8 mouse cellular contexts compared by ENCODE assay signal in the genomic region with DNA sequence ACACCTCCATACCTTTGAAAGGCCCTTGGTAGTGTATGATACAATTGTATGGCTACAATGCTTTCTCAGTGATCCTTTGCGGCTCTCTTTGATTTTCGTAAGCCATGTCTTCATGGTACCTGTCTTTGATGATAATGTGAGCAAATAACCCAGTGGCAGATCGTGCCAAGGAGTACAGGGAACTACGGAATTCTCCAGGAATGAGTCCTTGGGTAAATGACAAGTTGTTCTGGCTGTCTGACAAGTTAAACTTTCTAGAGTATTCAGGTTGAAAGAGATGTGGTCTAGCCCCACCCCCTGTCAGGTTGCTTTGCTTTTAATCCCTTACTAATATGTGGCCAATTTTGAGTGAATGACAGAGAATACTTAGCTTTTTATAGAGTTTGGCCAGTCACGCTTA. TPM values are rescaled to one million over a fixed set of nuclear protein-coding genes. Genes with fewer than 3 reads are reported as not detected.
DNase-seq lines count a peak whose midpoint lies in the region; ATAC-seq lines count a peak whose summit lies in the region.

No protein-coding gene starts in this region.

- DNase-seq in heart, embryonic 10.5 days (ENCODE audit: low spot score), result no peak
- DNase-seq in heart, adult 18-20 months, result no peak
- peak; percentile 9 for DNase-seq in adrenal gland, postnatal 14 days
- peak; percentile 69 for DNase-seq in lung, postnatal 36 days
- no peak for DNase-seq in ovary, postnatal 14 days (ENCODE audit: low spot score)
- DNase-seq in embryo, embryonic 10 days (ENCODE audit: low spot score), result no peak

- H3K27me3 ChIP-seq in heart, embryonic 10.5 days (ENCODE audit: insufficient read depth, poor library complexity, severe bottlenecking), result no peaks in the 10 kb centered on the region
- no peaks in the 10 kb centered on the region for H3K27me3 ChIP-seq in intestine, embryonic 16.5 days (replicated peaks; ENCODE audit: control insufficient read depth, insufficient read depth, low read length)

- H3K36me3 ChIP-seq in heart, embryonic 10.5 days, result no peaks in the 10 kb centered on the region
- no peaks in the 10 kb centered on the region for H3K36me3 ChIP-seq in intestine, embryonic 16.5 days (ENCODE audit: control insufficient read depth, insufficient read depth, low read length)

- H3K4me2 ChIP-seq in intestine, embryonic 16.5 days (ENCODE audit: low read depth, low read length), result peak overlapping the region; percentile 70

- peaks cover 19% of the 10 kb centered on the region for H3K4me1 ChIP-seq in heart, embryonic 10.5 days
- peaks cover 12% of the 10 kb centered on the region; the same call in 1 of the 2 replicates for H3K4me1 ChIP-seq in intestine, embryonic 16.5 days (ENCODE audit: control insufficient read depth, insufficient read depth, low read length)

- H3K27ac ChIP-seq in heart, embryonic 10.5 days, result no peak overlapping the region
- no peak overlapping the region for H3K27ac ChIP-seq in intestine, embryonic 16.5 days (ENCODE audit: low read length)

- H3K4me3 ChIP-seq in heart, embryonic 10.5 days, result peak overlapping the region; percentile 74; the same call in 1 of the 2 replicates
- H3K4me3 ChIP-seq in intestine, embryonic 16.5 days (ENCODE audit: low read length), result peak overlapping the region; percentile 88

- no peaks in the 10 kb centered on the region for H3K9me3 ChIP-seq in heart, embryonic 10.5 days
- no peaks in the 10 kb centered on the region for H3K9me3 ChIP-seq in intestine, embryonic 16.5 days (ENCODE audit: control insufficient read depth, low read length)

- H3K9ac ChIP-seq in intestine, embryonic 16.5 days (ENCODE audit: low read depth, low read length), result no peak overlapping the region

- ATAC-seq in intestine, embryonic 16.5 days, result no peak
- no peak for ATAC-seq in frontal cortex, adult (ENCODE audit: low TSS enrichment)

- 70% methylated on average over 5 of the region's 5 CpGs for WGBS in heart, embryonic 10.5 days
- WGBS in intestine, embryonic 16.5 days, result 52% methylated on average over 5 of the region's 5 CpGs

RNA-seq across cellular contexts. Expression of a gene that starts 1.2 kb away (rescaled TPM):
- 42.4 and 47.4 TPM in 2 replicates for polyA plus RNA-seq in heart, embryonic 10.5 days (2016; fragmentation: Nextera tagmentation; extraction: Ambion mirVana)
- total RNA-seq in heart, adult 18-20 months (2021), result 10 to 100 TPM; 81.5 to 91.6 TPM
- 237 and 265 TPM in 2 replicates for total RNA-seq in adrenal gland, postnatal 14 days (2021)
- 56.7 and 60.6 TPM in 2 replicates for polyA plus RNA-seq in intestine, embryonic 16.5 days (2015; fragmentation: Nextera tagmentation; extraction: Ambion mirVana)

RNA-seq across cellular contexts. Expression of a gene that starts 1.3 kb away (rescaled TPM):
- polyA plus RNA-seq in heart, embryonic 10.5 days (2016; fragmentation: Nextera tagmentation; extraction: Ambion mirVana), result 0.31 and 0.34 TPM in 2 replicates
- under 1 TPM; 0.25 to 0.44 TPM for total RNA-seq in heart, adult 18-20 months (2021)
- total RNA-seq in adrenal gland, postnatal 14 days (2021), result 0.98 and 1.4 TPM in 2 replicates
- polyA plus RNA-seq in intestine, embryonic 16.5 days (2015; fragmentation: Nextera tagmentation; extraction: Ambion mirVana), result 0.36 and 0.39 TPM in 2 replicates

Comparison
In these comparisons a context has a peak if more than half of its experiments do, and no peak if none do; other contexts are left out.
1. DNase-seq: peak in adrenal gland, postnatal 14 days (single experiment) and lung, postnatal 36 days (single experiment); none in heart, embryonic 10.5 days (single experiment), heart, adult 18-20 months (0 of 2), ovary, postnatal 14 days (single experiment) and embryo, embryonic 10 days (single experiment).